Mouse (Mus musculus): ENCODE measurements around the gene Slc4a10.

- TF ChIP-seq GATA2 (IDR thresholded peaks at IDR 0.05; ENCODE audit: borderline replicate concordance, low read depth, low read length) (no peak), CTCF (IDR thresholded peaks at IDR 0.05; ENCODE audit: low read depth, low read length) (no peak), GATA1 (IDR thresholded peaks at IDR 0.05; ENCODE audit: borderline replicate concordance, low read length) (no peak), POLR2AphosphoS5 (IDR thresholded peaks at IDR 0.05; ENCODE audit: insufficient replicate concordance, low read depth, low read length) (no peak)
These were observed 295.5 kb downstream of the Slc4a10 start for GRCm38 (mm10) chr2:62341734-62342128.
